Mouse (Mus musculus) brain, embryonic 14.5 days (tissue): ENCODE results near the gene Pkn2.

Experiments
- CTCF ChIP-seq: fragments of 200-500 bp; IDR thresholded peaks from 2 replicates; pipeline ENCODE4 v1.5.1; 2012; ENCODE audit warnings: inconsistent platforms, mild to moderate bottlenecking, moderate library complexity, borderline replicate concordance; ENCODE audit not compliant: insufficient read depth, insufficient read length; ENCODE audit errors: extremely low read depth
- POLR2A ChIP-seq: fragments of 200-500 bp; IDR thresholded peaks from 2 replicates; pipeline ENCODE4 v1.6.1; 2012; ENCODE audit warnings: mild to moderate bottlenecking, inconsistent platforms, borderline replicate concordance; ENCODE audit not compliant: poor library complexity, insufficient read depth, insufficient read length, severe bottlenecking; ENCODE audit errors: extremely low read depth

GRCm38 (mm10) chr3:142773538-142774191 lies 108.1 kb downstream of the Pkn2 start:
- no peak for TF ChIP-seq CTCF
- TF ChIP-seq POLR2A = no peak
